Mouse (Mus musculus) brain, adult 2 months (tissue): ENCODE results near the gene Gm47996.

Experiments used
- DNase-seq: peaks from one replicate; pipeline ENCODE4 v3.0.0; 2011; ENCODE audit warnings: low read depth, low spot score

Gm47996 gene

GRCm38 (mm10) chr1:151245846-151246245, 35.9 kb downstream of the Gm47996 start:
- no peak for DNase-seq

- no peak for DNase-seq
Observed at GRCm38 (mm10) chr1:151250109-151250508, 40.2 kb downstream of the Gm47996 start.

DNA sequence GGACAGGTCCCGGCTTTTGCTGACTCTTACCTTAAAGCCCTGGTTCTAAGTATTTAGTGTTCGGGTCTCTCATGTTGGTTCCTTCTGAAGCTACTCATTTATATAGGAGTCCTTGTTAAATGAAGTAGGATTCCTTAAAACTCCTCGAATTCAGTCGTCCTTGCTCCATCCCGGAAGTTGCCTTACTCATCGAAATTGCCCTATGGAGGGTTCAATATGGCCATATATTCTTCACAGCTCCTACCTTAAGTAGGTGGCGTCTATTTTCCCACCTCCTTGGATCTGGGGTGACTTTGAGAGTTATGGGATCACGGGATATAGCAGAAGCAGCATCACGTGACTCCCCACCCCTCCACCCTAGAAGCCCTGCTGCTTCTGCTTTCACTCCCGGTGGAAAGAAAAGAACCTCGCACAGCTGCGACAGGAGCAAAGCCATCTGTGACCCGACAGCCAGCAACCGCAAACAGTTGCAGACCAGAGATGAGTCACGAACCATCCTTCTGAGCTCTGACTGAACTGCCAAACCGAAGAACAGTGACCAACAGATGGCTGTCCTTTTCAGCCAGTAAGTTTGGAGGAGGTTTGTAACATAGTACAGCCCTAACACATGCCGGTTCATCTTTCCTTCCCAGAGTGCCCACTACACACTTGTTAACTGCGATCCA, 40.7 kb downstream of the Gm47996 start:
- peak; percentile 86 for DNase-seq

DNA sequence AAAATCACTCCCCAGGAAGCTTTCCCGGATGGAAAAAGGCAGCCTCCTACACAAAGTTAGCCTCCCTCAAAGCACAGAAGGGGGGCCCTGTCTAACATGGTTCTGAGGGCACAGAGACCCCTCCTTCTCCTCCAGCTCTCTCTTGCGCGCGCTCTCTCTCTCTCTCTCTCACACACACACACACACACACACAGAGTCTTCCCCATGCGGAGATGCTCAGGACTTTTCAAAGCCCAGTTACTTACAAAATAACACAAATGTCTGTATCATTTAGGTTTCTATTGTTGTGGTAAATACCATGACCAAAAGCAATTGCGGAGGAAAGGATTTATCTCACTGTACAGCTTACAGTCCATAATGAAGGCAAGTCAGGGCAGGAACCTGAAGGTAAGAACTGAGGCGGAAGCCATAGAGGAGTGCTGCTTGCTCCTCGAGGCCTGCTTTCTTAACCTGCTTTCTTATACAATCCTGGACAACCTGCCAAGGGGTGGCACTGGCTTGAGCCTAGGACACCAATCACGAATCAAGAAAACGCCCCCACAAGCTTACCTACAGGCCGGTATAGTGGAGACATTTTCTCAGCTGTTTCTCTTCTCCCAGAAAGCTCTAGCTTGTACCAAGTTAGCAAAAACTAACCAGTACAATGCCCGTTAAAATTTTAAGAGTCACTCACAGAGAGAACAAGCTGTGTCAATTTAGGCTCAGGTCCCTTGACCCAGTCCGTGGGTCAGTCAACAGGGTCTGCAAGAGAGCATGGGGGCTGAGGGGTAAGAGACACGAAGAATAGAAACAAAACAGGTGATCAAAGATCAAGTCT, 41.5 kb downstream of the Gm47996 start:
- DNase-seq, result no peak

DNA sequence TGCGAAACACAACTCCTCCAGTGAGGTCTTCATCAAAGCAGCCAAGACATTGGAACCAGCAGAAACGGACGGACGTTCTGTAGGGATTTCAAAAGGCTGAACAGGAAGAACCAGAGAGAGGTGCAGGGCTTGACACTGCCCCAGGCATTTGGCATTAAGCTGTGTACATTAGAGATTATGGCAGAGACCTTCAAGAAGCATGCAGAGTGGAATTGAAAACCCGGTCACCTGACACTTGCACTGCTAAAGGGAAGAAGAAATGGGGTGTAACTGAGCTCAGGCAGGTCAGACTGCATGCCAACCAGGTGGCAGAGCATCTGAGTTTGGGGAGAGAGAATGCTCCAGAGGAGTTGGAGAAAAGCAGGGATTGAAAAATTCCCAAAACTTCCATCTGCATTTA, 45.5 kb downstream of the Gm47996 start:
- no peak for DNase-seq

- peak; percentile 21 for DNase-seq
Observed at GRCm38 (mm10) chr1:151258090-151258954, 48.4 kb downstream of the Gm47996 start.

- no peak for DNase-seq
Observed at GRCm38 (mm10) chr1:151259061-151259460, 49.1 kb downstream of the Gm47996 start.
